Comparison of ENCODE assay signal across 13 mouse cellular contexts in genomic region chr14:105779760-105780159, GRCm38 (mm10).
"Had no signal": no experiment of that assay in that cellular context is flagged by ENCODE, and none has a peak within 500 bp of the region (broad histone marks: within the 10 kb centered on the region; RNA-seq: fewer than 3 reads in every experiment).

No protein-coding gene starts in this region.

- H3K4me1 ChIP-seq: limb, embryonic 12.5 days; liver, embryonic 13.5 days; lung, embryonic 15.5 days; megakaryocyte, embryonic 14.5 days; midbrain, embryonic 15.5 days; neural tube, embryonic 12.5 days had no signal

- H3K9me3 ChIP-seq: limb, embryonic 12.5 days; liver, embryonic 13.5 days; lung, embryonic 15.5 days; megakaryocyte, embryonic 14.5 days; midbrain, embryonic 15.5 days; neural tube, embryonic 12.5 days had no signal

- H3K4me3 ChIP-seq: limb, embryonic 12.5 days; liver, embryonic 13.5 days; lung, embryonic 15.5 days; megakaryocyte, embryonic 14.5 days; midbrain, embryonic 15.5 days; neural tube, embryonic 12.5 days had no signal

- H3K9ac ChIP-seq: limb, embryonic 12.5 days; liver, embryonic 13.5 days; liver, postnatal 0 days; lung, embryonic 15.5 days; midbrain, embryonic 15.5 days; neural tube, embryonic 12.5 days had no signal

- DNase-seq: liver; liver, embryonic 13.5 days; liver, postnatal 0 days; thymus, postnatal 4 days had no signal

- H3K36me3 ChIP-seq: limb, embryonic 12.5 days; liver, embryonic 13.5 days; lung, embryonic 15.5 days; midbrain, embryonic 15.5 days; neural tube, embryonic 12.5 days had no signal

- H3K4me2 ChIP-seq: limb, embryonic 12.5 days; liver, embryonic 13.5 days; lung, embryonic 15.5 days; midbrain, embryonic 11.5 days; midbrain, embryonic 15.5 days; neural tube, embryonic 12.5 days had no signal

- H3K27ac ChIP-seq: kidney, postnatal 0 days; limb, embryonic 12.5 days; liver, embryonic 13.5 days; lung, embryonic 15.5 days; macrophage; midbrain, embryonic 15.5 days; neural tube, embryonic 12.5 days; stomach, postnatal 0 days had no signal

- H3K27me3 ChIP-seq: limb, embryonic 12.5 days; liver, embryonic 13.5 days; lung, embryonic 15.5 days; megakaryocyte, embryonic 14.5 days; midbrain, embryonic 15.5 days; neural tube, embryonic 12.5 days had no signal

- ATAC-seq: liver, postnatal 0 days; midbrain, embryonic 15.5 days had no signal
